17 mouse cellular contexts compared by ENCODE assay signal in the genomic region with DNA sequence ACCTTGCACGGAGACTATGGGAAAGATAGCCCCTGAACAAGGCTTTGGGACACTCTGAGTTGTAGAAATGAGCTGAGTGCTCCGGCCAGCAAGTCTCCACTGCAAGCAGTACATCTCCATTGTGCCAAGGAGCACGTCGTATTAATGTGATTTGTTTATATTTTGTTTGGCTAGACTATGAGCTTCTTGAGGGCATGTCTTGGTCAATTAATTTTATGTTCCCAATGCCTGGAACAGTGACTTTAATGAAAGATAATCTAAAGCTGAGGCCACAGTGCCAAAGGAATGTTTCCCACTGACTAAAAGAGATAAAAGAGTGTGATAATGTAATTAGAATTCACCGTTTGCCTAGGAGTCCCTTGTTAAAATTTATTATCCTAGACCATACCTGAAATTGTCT.
"Had no signal": no experiment of that assay in that cellular context is flagged by ENCODE, and none has a peak within 500 bp of the region (broad histone marks: within the 10 kb centered on the region; RNA-seq: fewer than 3 reads in every experiment).

No protein-coding gene starts in this region.

- H3K4me2 ChIP-seq: lung, embryonic 14.5 days had no signal

- H3K27ac ChIP-seq: left cerebral cortex, adult 2 months; liver, embryonic 14.5 days; macrophage; stomach, postnatal 0 days had no signal

- H3K4me3 ChIP-seq: left cerebral cortex, adult 2 months had no signal

- DNase-seq: kidney, adult 8-10 months; layer of hippocampus, postnatal 36 days; liver, postnatal 0 days; lung, embryonic 14.5 days; midbrain, embryonic 14.5 days; right cerebral cortex, adult 18-20 months; right cerebral cortex, postnatal 14 days; right cerebral cortex, postnatal 4 days; thymus, adult 2 months; thymus, postnatal 14 days; thymus, postnatal 4 days had no signal

- ATAC-seq: intestine, embryonic 16.5 days; liver, postnatal 0 days; lung, postnatal 0 days had no signal

- H3K9ac ChIP-seq: liver, embryonic 14.5 days; liver, postnatal 0 days; lung, embryonic 14.5 days had no signal
